Comparison of ENCODE assay signal across 10 mouse cellular contexts in the genomic region with DNA sequence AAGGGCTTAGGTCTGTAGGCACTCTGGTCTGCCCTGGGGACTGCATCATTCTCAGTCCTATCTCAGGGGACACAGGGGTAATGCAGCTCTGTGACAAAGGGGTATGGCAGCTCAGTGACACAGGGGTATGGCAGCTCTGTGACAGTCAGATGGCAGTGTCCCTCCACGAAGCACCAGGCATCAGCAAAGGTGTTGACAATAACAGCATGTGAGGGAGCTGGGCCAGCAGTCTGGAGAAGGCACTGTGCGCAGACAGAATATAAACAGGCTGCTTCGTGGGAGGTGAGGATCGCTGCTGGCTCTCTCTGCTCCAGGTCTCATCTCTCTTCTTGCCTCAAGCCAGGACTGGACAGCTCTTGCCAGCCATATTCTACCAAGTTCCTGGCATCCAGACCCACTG. TPM values are rescaled to one million over a fixed set of nuclear protein-coding genes. Genes with fewer than 3 reads are reported as not detected.
DNase-seq lines count a peak whose midpoint lies in the region; ATAC-seq lines count a peak whose summit lies in the region.
"Had no signal": no experiment of that assay in that cellular context is flagged by ENCODE, and none has a peak within 500 bp of the region (broad histone marks: within the 10 kb centered on the region; RNA-seq: fewer than 3 reads in every experiment).

No protein-coding gene starts in this region.

- H3K4me3 ChIP-seq in midbrain, embryonic 12.5 days, result no peak overlapping the region
- H3K4me3 ChIP-seq in midbrain, embryonic 16.5 days (ENCODE audit: low read depth, low read length), result no peak overlapping the region
- no peak overlapping the region for H3K4me3 ChIP-seq in embryonic facial prominence, embryonic 10.5 days
- no peak overlapping the region for H3K4me3 ChIP-seq in limb, embryonic 13.5 days

- no peak for ATAC-seq in midbrain, embryonic 12.5 days (ENCODE audit: low FRiP score, low read depth)
- no peak for ATAC-seq in midbrain, embryonic 16.5 days
- no peak for ATAC-seq in limb, embryonic 13.5 days (ENCODE audit: low FRiP score, low read depth)
- ATAC-seq in granulocyte monocyte progenitor cell, adult 5-6 weeks (replicated peaks; ENCODE audit: poor library complexity, severe bottlenecking), result no peak
- ATAC-seq: lung, postnatal 0 days had no signal

- H3K4me1 ChIP-seq in midbrain, embryonic 12.5 days, result peaks cover 30% of the 10 kb centered on the region
- peaks cover 25% of the 10 kb centered on the region for H3K4me1 ChIP-seq in midbrain, embryonic 16.5 days (ENCODE audit: control insufficient read depth, insufficient read depth, low read length)
- peaks cover 66% of the 10 kb centered on the region for H3K4me1 ChIP-seq in embryonic facial prominence, embryonic 10.5 days
- H3K4me1 ChIP-seq in limb, embryonic 13.5 days, result peaks cover 73% of the 10 kb centered on the region

- no peak overlapping the region for H3K27ac ChIP-seq in midbrain, embryonic 12.5 days (replicated peaks)
- no peak overlapping the region for H3K27ac ChIP-seq in midbrain, embryonic 16.5 days (ENCODE audit: low read length)
- H3K27ac ChIP-seq in embryonic facial prominence, embryonic 10.5 days (replicated peaks), result peak overlapping the region; percentile 88
- peak overlapping the region; percentile 93 for H3K27ac ChIP-seq in limb, embryonic 13.5 days

- no peak overlapping the region for H3K4me2 ChIP-seq in midbrain, embryonic 12.5 days (replicated peaks)
- no peak overlapping the region for H3K4me2 ChIP-seq in midbrain, embryonic 16.5 days (ENCODE audit: low read length)
- H3K4me2 ChIP-seq in limb, embryonic 13.5 days (replicated peaks), result no peak overlapping the region

- H3K9ac ChIP-seq in midbrain, embryonic 12.5 days (replicated peaks), result 0 out of 2 replicates have a peak overlapping the region, but pooled peaks have one; percentile 15
- H3K9ac ChIP-seq in midbrain, embryonic 16.5 days (ENCODE audit: low read depth, low read length), result no peak overlapping the region
- H3K9ac ChIP-seq in limb, embryonic 13.5 days, result no peak overlapping the region; the same call in 1 of the 2 replicates

- H3K36me3 ChIP-seq in midbrain, embryonic 12.5 days, result no peaks in the 10 kb centered on the region
- H3K36me3 ChIP-seq in midbrain, embryonic 16.5 days (ENCODE audit: control insufficient read depth, insufficient read depth, low read length), result no peaks in the 10 kb centered on the region
- H3K36me3 ChIP-seq in embryonic facial prominence, embryonic 10.5 days (replicated peaks), result no peaks in the 10 kb centered on the region
- no peaks in the 10 kb centered on the region for H3K36me3 ChIP-seq in limb, embryonic 13.5 days

- peaks cover 44% of the 10 kb centered on the region for H3K27me3 ChIP-seq in midbrain, embryonic 12.5 days
- no peaks in the 10 kb centered on the region for H3K27me3 ChIP-seq in midbrain, embryonic 16.5 days (ENCODE audit: control insufficient read depth, insufficient read depth, low read depth, low read length)
- H3K27me3 ChIP-seq in embryonic facial prominence, embryonic 10.5 days (replicated peaks; ENCODE audit: low read depth, poor library complexity, severe bottlenecking), result no peaks in the 10 kb centered on the region
- H3K27me3 ChIP-seq in limb, embryonic 13.5 days, result no peaks in the 10 kb centered on the region

- no peaks in the 10 kb centered on the region for H3K9me3 ChIP-seq in midbrain, embryonic 12.5 days
- H3K9me3 ChIP-seq in midbrain, embryonic 16.5 days (replicated peaks; ENCODE audit: control insufficient read depth, low read length, poor library complexity, severe bottlenecking), result no peaks in the 10 kb centered on the region
- no peaks in the 10 kb centered on the region for H3K9me3 ChIP-seq in embryonic facial prominence, embryonic 10.5 days
- H3K9me3 ChIP-seq in limb, embryonic 13.5 days, result no peaks in the 10 kb centered on the region

- DNase-seq in heart, adult 11 months, result peak; percentile 85
- DNase-seq in heart, postnatal 4 days, result no peak
- no peak for DNase-seq in embryonic facial prominence, embryonic 10.5 days (ENCODE audit: low spot score)
- DNase-seq in layer of hippocampus, postnatal 36 days, result no peak
- DNase-seq: adrenal gland, postnatal 14 days had no signal

- WGBS in midbrain, embryonic 12.5 days, result 72% methylated on average over 4 of the region's 4 CpGs
- 85% methylated on average over 4 of the region's 4 CpGs for WGBS in midbrain, embryonic 16.5 days
- 83% methylated on average over 4 of the region's 4 CpGs for WGBS in embryonic facial prominence, embryonic 10.5 days
- WGBS in limb, embryonic 13.5 days, result 60% methylated on average over 4 of the region's 4 CpGs

RNA-seq across cellular contexts. Expression of a gene that starts 57.0 kb away (rescaled TPM):
- 10 to 100 TPM; 30.0 to 33.3 TPM for total RNA-seq in heart, postnatal 4 days (2021)
- polyA plus RNA-seq in midbrain, embryonic 12.5 days (2016; fragmentation: Nextera tagmentation; extraction: Ambion mirVana), result 19.7 and 22.8 TPM in 2 replicates
- 2.1 and 3.4 TPM in 2 replicates for polyA plus RNA-seq in midbrain, embryonic 16.5 days (2015; fragmentation: Nextera tagmentation; extraction: Ambion mirVana)
- 9.1 and 9.9 TPM in 2 replicates for polyA plus RNA-seq in embryonic facial prominence, embryonic 10.5 days (2016; fragmentation: Nextera tagmentation; extraction: Ambion mirVana)
- polyA plus RNA-seq in limb, embryonic 13.5 days (2015; fragmentation: Nextera tagmentation; extraction: Ambion mirVana), result 37.0 and 37.6 TPM in 2 replicates
- 0.09 and 1.0 TPM in 2 replicates for total RNA-seq in granulocyte monocyte progenitor cell, adult 5-6 weeks (2014; fragmentation: Nextera tagmentation)
- total RNA-seq in granulocyte monocyte progenitor cell, adult 5-6 weeks (2017), result 0.46 and 1.2 TPM in 2 replicates
- total RNA-seq in layer of hippocampus, postnatal 36 days (2021), result 10 to 100 TPM; 11.7 to 12.2 TPM

Comparison
In these comparisons a context has a peak if more than half of its experiments do, and no peak if none do; other contexts are left out.
1. H3K27ac ChIP-seq: peak in embryonic facial prominence, embryonic 10.5 days (single experiment) and limb, embryonic 13.5 days (single experiment); none in midbrain, embryonic 12.5 days (single experiment) and midbrain, embryonic 16.5 days (single experiment).